Mouse (Mus musculus): ENCODE data around the gene Klrd1. TPM values are rescaled to one million over a fixed set of nuclear protein-coding genes. Genes with fewer than 3 reads are reported as not detected.

Gene Klrd1
- polyA plus RNA-seq (2016; fragmentation: Nextera tagmentation; extraction: Ambion mirVana): not detected in 2 replicates

- no peaks in the 10 kb centered on the region for H3K36me3 ChIP-seq (replicated peaks)
- H3K27me3 ChIP-seq (ENCODE audit: poor library complexity, severe bottlenecking): no peaks in the 10 kb centered on the region
- H3K4me3 ChIP-seq: no peak within 1 kb of the TSS
- H3K4me1 ChIP-seq: no peaks in the 10 kb centered on the region
- no peak for DNase-seq (ENCODE audit: extremely low spot score, low spot score)
- no peak within 1 kb of the TSS for H3K27ac ChIP-seq
- H3K9me3 ChIP-seq: no peaks in the 10 kb centered on the region
- 82% methylated on average over 3 of the region's 3 CpGs for WGBS
Observed at GRCm38 (mm10) chr6:129591508-129591907, at the start of gene Klrd1. Gene Klrd1 (plus strand): TSS chr6:129591782.

DNA sequence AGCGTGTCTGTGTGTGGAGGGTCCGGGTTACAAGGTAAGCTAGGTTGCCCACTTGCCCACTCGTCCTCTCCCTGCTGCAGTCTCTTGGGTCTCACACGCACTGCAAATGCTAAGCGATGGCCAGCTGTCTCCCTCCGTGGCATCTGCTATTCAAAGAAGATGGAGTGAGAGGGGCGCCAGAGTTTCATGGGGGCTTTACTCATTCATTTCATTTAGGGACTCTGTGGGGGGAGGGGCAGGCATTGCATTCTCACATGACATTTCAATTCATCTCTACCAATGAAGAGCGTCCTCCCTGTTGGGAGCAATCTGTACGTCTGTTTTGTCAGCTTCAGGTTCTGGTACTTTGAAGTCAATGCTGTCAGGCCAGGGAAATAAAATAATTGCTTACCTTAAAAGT, 49.7 kb upstream of the Klrd1 start:
- Histone ChIP-seq H3K27me3 (ENCODE audit: poor library complexity, severe bottlenecking) (no peaks in the 10 kb centered on the region), H3K4me1 (peaks cover 2% of the 10 kb centered on the region; the same call in 1 of the 2 replicates), H3K9me3 (no peaks in the 10 kb centered on the region), H3K36me3 (replicated peaks) (peaks cover 50% of the 10 kb centered on the region), H3K27ac (no peak overlapping the region), H3K4me3 (no peak overlapping the region)
- WGBS: 86% methylated on average over 9 of the region's 9 CpGs
- no peak for DNase-seq (ENCODE audit: extremely low spot score, low spot score)

- no peak overlapping the region for H3K4me3 ChIP-seq
- no peaks in the 10 kb centered on the region for H3K27me3 ChIP-seq (ENCODE audit: poor library complexity, severe bottlenecking)
- no peak overlapping the region for H3K27ac ChIP-seq
- no peaks in the 10 kb centered on the region for H3K9me3 ChIP-seq
- peaks cover 45% of the 10 kb centered on the region for H3K36me3 ChIP-seq (replicated peaks)
- no peak for DNase-seq (ENCODE audit: extremely low spot score, low spot score)
- WGBS: 89% methylated on average over 3 of the region's 3 CpGs
- peaks cover 2% of the 10 kb centered on the region; the same call in 1 of the 2 replicates for H3K4me1 ChIP-seq
Observed at GRCm38 (mm10) chr6:129542540-129542939, 49.0 kb upstream of the Klrd1 start.

- H3K4me1 ChIP-seq: peaks cover 2% of the 10 kb centered on the region; the same call in 1 of the 2 replicates
- H3K9me3 ChIP-seq: no peaks in the 10 kb centered on the region
- peaks cover 31% of the 10 kb centered on the region for H3K36me3 ChIP-seq (replicated peaks)
- DNase-seq (ENCODE audit: extremely low spot score, low spot score): no peak
- no peaks in the 10 kb centered on the region for H3K27me3 ChIP-seq (ENCODE audit: poor library complexity, severe bottlenecking)
- 70% methylated on average over 6 of the region's 6 CpGs for WGBS
- no peak overlapping the region for H3K4me3 ChIP-seq
- no peak overlapping the region for H3K27ac ChIP-seq
Observed at GRCm38 (mm10) chr6:129543709-129544606, 47.6 kb upstream of the Klrd1 start.

DNA sequence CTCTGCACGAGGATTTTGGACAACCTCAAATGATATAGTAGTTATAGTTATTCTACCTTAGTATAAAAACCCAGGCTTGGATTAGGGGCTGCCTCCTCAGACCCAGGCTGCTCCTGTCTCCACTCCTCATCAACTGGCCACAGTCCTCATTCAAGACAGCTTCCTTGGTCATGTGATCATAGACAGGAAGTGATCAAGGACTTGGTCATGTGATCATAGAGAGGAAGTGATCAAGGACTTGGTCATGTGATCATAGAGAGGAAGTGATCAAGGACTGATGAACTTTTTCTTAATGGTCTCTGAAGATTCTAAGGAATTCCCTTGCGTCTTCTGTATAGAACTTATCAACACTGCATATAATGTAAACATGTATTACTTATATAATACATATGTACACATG, 44.3 kb upstream of the Klrd1 start:
- H3K9me3 ChIP-seq: no peaks in the 10 kb centered on the region
- no peak overlapping the region for H3K27ac ChIP-seq
- no peak for DNase-seq (ENCODE audit: extremely low spot score, low spot score)
- no peak overlapping the region for H3K4me3 ChIP-seq
- 82% methylated on average over 2 of the region's 2 CpGs for WGBS
- no peaks in the 10 kb centered on the region for H3K4me1 ChIP-seq
- H3K27me3 ChIP-seq (ENCODE audit: poor library complexity, severe bottlenecking): no peaks in the 10 kb centered on the region
- no peaks in the 10 kb centered on the region for H3K36me3 ChIP-seq (replicated peaks)

- Histone ChIP-seq H3K9me3 (no peaks in the 10 kb centered on the region), H3K27ac (no peak overlapping the region), H3K27me3 (ENCODE audit: poor library complexity, severe bottlenecking) (no peaks in the 10 kb centered on the region), H3K4me1 (no peaks in the 10 kb centered on the region), H3K36me3 (replicated peaks) (no peaks in the 10 kb centered on the region), H3K4me3 (no peak overlapping the region)
- no peak for DNase-seq (ENCODE audit: extremely low spot score, low spot score)
- WGBS: 79% methylated on average over 3 of the region's 3 CpGs
Observed at GRCm38 (mm10) chr6:129548009-129548408, 43.6 kb upstream of the Klrd1 start.

GRCm38 (mm10) chr6:129557298-129558023, 34.1 kb upstream of the Klrd1 start:
- no peak overlapping the region for H3K4me3 ChIP-seq
- DNase-seq (ENCODE audit: extremely low spot score, low spot score): no peak
- no peaks in the 10 kb centered on the region for H3K9me3 ChIP-seq
- peaks cover 19% of the 10 kb centered on the region for H3K4me1 ChIP-seq
- H3K27ac ChIP-seq: peak overlapping the region; percentile 71
- H3K36me3 ChIP-seq (replicated peaks): no peaks in the 10 kb centered on the region
- H3K27me3 ChIP-seq (ENCODE audit: poor library complexity, severe bottlenecking): no peaks in the 10 kb centered on the region

GRCm38 (mm10) chr6:129558946-129559640, 32.5 kb upstream of the Klrd1 start:
- H3K9me3 ChIP-seq: no peaks in the 10 kb centered on the region
- peak overlapping the region; percentile 71 for H3K27ac ChIP-seq
- peaks cover 19% of the 10 kb centered on the region for H3K4me1 ChIP-seq
- H3K4me3 ChIP-seq: no peak overlapping the region
- DNase-seq (ENCODE audit: extremely low spot score, low spot score): peak; percentile 66
- WGBS: 22% methylated on average over 12 of the region's 12 CpGs
- no peaks in the 10 kb centered on the region for H3K27me3 ChIP-seq (ENCODE audit: poor library complexity, severe bottlenecking)
- no peaks in the 10 kb centered on the region for H3K36me3 ChIP-seq (replicated peaks)

DNA sequence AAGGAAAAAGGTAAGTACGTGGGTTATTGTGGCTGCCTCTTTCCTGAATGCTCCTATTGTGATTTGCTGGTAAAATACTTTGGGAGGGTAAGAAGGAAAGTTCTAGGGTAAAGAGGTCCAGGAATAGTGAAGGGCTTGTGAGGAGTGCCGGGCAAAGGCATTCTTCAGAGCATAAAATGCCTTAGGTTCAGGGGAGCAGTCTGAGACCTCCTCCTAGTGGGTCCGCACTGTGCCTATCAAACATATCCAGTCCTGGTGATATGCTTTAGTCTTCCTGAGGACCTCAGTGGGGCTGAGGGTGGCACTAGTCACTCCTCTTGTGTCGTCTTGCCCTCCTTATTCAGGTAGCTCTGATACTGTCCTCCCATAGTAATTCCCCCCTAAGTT, 31.9 kb upstream of the Klrd1 start:
- Histone ChIP-seq H3K9me3 (no peaks in the 10 kb centered on the region), H3K36me3 (replicated peaks) (no peaks in the 10 kb centered on the region), H3K4me1 (peaks cover 19% of the 10 kb centered on the region), H3K27ac (no peak overlapping the region), H3K27me3 (ENCODE audit: poor library complexity, severe bottlenecking) (no peaks in the 10 kb centered on the region), H3K4me3 (no peak overlapping the region)
- WGBS: 65% methylated on average over 4 of the region's 4 CpGs
- no peak for DNase-seq (ENCODE audit: extremely low spot score, low spot score)

- no peak for DNase-seq (ENCODE audit: extremely low spot score, low spot score)
- H3K27ac ChIP-seq: no peak overlapping the region
Observed at GRCm38 (mm10) chr6:129565257-129565656, 26.3 kb upstream of the Klrd1 start.

DNA sequence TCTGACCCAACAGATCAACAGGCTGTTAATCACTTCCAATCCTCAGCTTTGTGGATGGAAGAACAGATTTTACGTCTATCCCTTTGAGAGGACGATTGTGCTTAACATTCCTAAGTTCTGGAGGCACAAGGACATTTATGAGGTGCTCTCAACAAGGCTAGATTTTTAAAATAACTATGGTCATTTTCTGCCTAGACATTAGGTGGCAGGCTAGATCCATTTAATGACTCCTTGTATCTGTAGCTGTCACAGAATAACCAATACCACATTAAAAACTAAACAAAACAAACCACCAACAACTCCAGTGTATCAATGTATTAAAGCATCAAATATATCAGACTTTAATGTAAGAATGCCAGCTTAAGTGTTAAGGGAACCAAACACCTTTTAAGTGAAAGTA, 16.3 kb upstream of the Klrd1 start:
- Histone ChIP-seq H3K4me1 (no peaks in the 10 kb centered on the region), H3K27ac (no peak overlapping the region), H3K9me3 (no peaks in the 10 kb centered on the region), H3K36me3 (replicated peaks) (no peaks in the 10 kb centered on the region), H3K27me3 (ENCODE audit: poor library complexity, severe bottlenecking) (no peaks in the 10 kb centered on the region), H3K4me3 (no peak overlapping the region)
- 42% methylated on average over 2 of the region's 2 CpGs for WGBS
- no peak for DNase-seq (ENCODE audit: extremely low spot score, low spot score)

More at GRCm38 (mm10) chr6:129565257-129565656, 26.3 kb upstream of the Klrd1 start:
- Histone ChIP-seq H3K36me3 (replicated peaks) (no peaks in the 10 kb centered on the region), H3K4me1 (no peaks in the 10 kb centered on the region), H3K9me3 (no peaks in the 10 kb centered on the region), H3K4me3 (no peak overlapping the region), H3K27me3 (ENCODE audit: poor library complexity, severe bottlenecking) (no peaks in the 10 kb centered on the region)
- WGBS: 70% methylated on average over 2 of the region's 2 CpGs

GRCm38 (mm10) chr6:129577605-129578004, 14.0 kb upstream of the Klrd1 start, which contains the start of gene Klre1:
Gene Klre1 (plus strand): TSS chr6:129577905.
- Histone ChIP-seq H3K36me3 (replicated peaks) (no peaks in the 10 kb centered on the region), H3K27ac (no peak within 1 kb of the TSS), H3K9me3 (no peaks in the 10 kb centered on the region), H3K4me3 (no peak within 1 kb of the TSS), H3K27me3 (ENCODE audit: poor library complexity, severe bottlenecking) (no peaks in the 10 kb centered on the region), H3K4me1 (no peaks in the 10 kb centered on the region)
- DNase-seq (ENCODE audit: extremely low spot score, low spot score): no peak
- WGBS: 93% methylated on average over 8 of the region's 8 CpGs

Measured in forebrain, embryonic 10.5 days (tissue).